Mouse (Mus musculus): ENCODE measurements at regions not wholly inside any gene's neighbourhood (a gene's known extent, or its start where the extent isn't known, plus 50 kb on each side); places are given as distances from the start of the nearest gene placed in this dataset.

- TF ChIP-seq CTCF (IDR thresholded peaks at IDR 0.05; ENCODE audit: control insufficient read depth, insufficient read depth, insufficient replicate concordance, low read depth, low read length) = no peak
- no peak for TF ChIP-seq POLR2A (IDR thresholded peaks at IDR 0.05; ENCODE audit: control insufficient read depth, low read depth, low read length)
These were observed 318.3 kb downstream of the Klf5 start for GRCm38 (mm10) chr14:99616655-99617335.
